Mouse (Mus musculus) cerebellum, adult 2 months (tissue): ENCODE results near the gene Il16.

Experiments used
- CTCF ChIP-seq: fragments of 200-500 bp; IDR thresholded peaks from 2 replicates; pipeline ENCODE4 v1.5.1; 2011; ENCODE audit warnings: low read depth, mild to moderate bottlenecking, control low read depth, low read length, moderate library complexity, borderline replicate concordance; ENCODE audit not compliant: insufficient read depth
- POLR2A ChIP-seq: fragments of 200-500 bp; IDR thresholded peaks from 2 replicates; pipeline ENCODE4 v1.6.1; 2011; ENCODE audit warnings: low read length, control low read depth, borderline replicate concordance; ENCODE audit not compliant: insufficient read depth

DNA sequence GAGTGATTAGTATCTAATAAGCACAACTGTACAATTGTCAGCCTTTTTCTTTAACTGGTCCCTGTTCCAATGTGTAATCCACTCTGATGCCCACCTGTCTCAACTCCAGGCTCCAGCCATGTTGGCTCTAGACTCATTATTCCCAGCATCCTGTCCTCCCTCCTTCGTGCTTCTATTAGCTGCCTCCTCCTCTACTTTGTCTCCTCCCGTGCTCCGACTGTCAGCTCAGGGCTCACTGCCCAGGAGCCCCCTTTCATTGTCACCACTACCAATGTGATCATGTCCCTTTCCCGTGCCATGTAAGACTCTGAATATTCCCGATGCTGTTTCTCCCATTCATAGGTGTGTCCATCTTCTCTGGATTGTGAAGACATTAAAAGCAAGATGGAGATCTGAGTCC lies 16.8 kb upstream of the Il16 start:
- TF ChIP-seq CTCF (no peak), POLR2A (no peak)
